Mouse (Mus musculus) cerebellum, adult 2 months (tissue): ENCODE results near the gene Sidt1. TPM values are rescaled to one million over a fixed set of nuclear protein-coding genes. Genes with fewer than 3 reads are reported as not detected.
A peak's percentile ranks its signal among the peaks of the same experiment; 100 is the strongest.
"Not testable (repeated sequence)": the region's sequence is repeated elsewhere in the genome, so short reads cannot be mapped to it uniquely, and the experiment has no call there.

ENCODE experiments used
- DNase-seq, 2 experiments: peaks; one replicate each; pipeline ENCODE4 v3.0.0; 2021
- H3K27ac ChIP-seq: fragments of 200-500 bp; 2 replicates; pipeline ENCODE4 v1.5.1; 2012; ENCODE audit warnings: low read length, control low read depth, inconsistent platforms; ENCODE audit not compliant: insufficient read depth
- H3K27me3 ChIP-seq: fragments of 200-500 bp; 2 replicates; pipeline ENCODE4 v1.6.1; 2012; ENCODE audit warnings: inconsistent platforms, mild to moderate bottlenecking, low read length, moderate library complexity; ENCODE audit not compliant: control insufficient read depth, insufficient read depth
- H3K4me1 ChIP-seq: fragments of 200-500 bp; 2 replicates; pipeline ENCODE4 v1.6.1; 2011; ENCODE audit warnings: low read length; ENCODE audit not compliant: control insufficient read depth, insufficient read depth
- H3K4me3 ChIP-seq: fragments of 200-500 bp; replicated peaks from 2 replicates; pipeline ENCODE3; 2011; ENCODE audit warnings: mild to moderate bottlenecking, low read depth, low read length, control low read depth; ENCODE audit not compliant: insufficient read depth
- CTCF ChIP-seq: fragments of 200-500 bp; IDR thresholded peaks from 2 replicates; pipeline ENCODE4 v1.5.1; 2011; ENCODE audit warnings: low read depth, mild to moderate bottlenecking, control low read depth, low read length, moderate library complexity, borderline replicate concordance; ENCODE audit not compliant: insufficient read depth
- POLR2A ChIP-seq: fragments of 200-500 bp; IDR thresholded peaks from 2 replicates; pipeline ENCODE4 v1.6.1; 2011; ENCODE audit warnings: low read length, control low read depth, borderline replicate concordance; ENCODE audit not compliant: insufficient read depth
- WGBS: fragments of 180-500 bp; shearing (Covaris S2); methylation state at CpG from one replicate; pipeline ENCODE4 v1.1.7; 2018; 5-methylcytosine and 5-hydroxymethylcytosine counted together
- polyA plus RNA-seq: library from polyadenylated mRNA; depleted of rRNA; stranded (reverse); fragments of >200 nt; gene quantifications from 2 replicates; pipeline ENCODE4 v1.2.3, GENCODE M21; 2012

The Sidt1 gene
- polyA plus RNA-seq, 1 experiment: 32.9 TPM

- Histone ChIP-seq H3K4me1 (no peaks in the 10 kb centered on the region; the same call in 1 of the 2 replicates), H3K27ac (no peak overlapping the region), H3K4me3 (no peak overlapping the region), H3K27me3 (no peaks in the 10 kb centered on the region)
- DNase-seq: no peak
- TF ChIP-seq CTCF: no peak
Observed at GRCm38 (mm10) chr16:44293960-44294359, 39.0 kb downstream of the Sidt1 start.

DNA sequence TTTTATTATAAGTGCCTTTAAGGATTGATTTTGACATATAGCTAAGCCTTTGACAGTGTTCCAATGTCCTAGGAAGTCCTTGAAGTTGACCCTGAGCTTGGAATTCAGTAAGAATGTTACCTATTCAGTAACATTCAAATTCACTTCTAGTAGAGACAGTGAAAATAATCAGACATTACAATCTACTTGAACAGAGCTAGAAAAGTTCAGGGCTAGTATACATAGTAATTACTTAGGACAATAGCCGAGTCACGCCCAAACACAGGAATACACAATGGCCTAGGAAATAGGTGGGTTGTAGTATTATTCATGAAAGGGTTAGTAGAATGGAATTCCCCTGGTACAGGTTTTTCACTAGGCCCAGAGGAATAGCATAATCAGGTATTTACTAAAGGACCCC lies 40.3 kb downstream of the Sidt1 start:
- not testable (repeated sequence) for H3K4me3 ChIP-seq, DNase-seq, H3K4me1 ChIP-seq, H3K27me3 ChIP-seq, H3K27ac ChIP-seq
- 98% methylated on average over 2 of the region's 2 CpGs for WGBS

DNA sequence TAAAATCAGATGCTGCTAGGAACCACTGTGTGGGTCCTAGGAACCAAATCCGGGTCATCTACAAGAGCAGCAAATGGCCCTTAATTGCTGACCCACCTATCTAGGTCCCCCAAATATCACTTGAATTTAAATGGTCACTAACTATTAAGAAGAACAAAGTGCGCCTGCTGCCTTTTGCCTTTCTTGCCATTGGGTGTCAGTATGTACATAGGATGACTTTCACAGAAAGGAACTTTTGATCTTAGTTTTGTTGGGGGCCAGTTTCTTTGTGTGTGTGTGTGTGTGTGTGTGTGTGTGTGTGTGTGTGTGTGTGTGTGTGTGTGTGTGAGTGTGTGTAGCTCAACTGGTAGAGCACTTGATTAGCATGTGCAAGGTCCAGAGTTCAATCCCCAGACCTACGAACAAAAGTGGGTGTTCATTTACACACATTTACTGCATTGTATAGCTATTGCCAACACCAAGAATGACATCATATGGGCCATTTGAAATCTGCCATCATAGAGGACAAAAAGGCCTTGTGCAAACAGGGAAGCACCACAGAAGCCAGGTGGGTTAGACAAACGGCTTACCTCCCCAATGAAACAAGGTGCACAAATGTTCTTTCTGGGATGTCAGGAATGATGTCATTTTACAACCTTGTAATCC lies 43.9 kb downstream of the Sidt1 start:
- TF ChIP-seq CTCF: no peak
- no peak for TF ChIP-seq POLR2A
- 84% methylated on average over 4 of the region's 4 CpGs for WGBS

GRCm38 (mm10) chr16:44287356-44287950 lies 45.5 kb downstream of the Sidt1 start:
- Histone ChIP-seq H3K27me3 (no peaks in the 10 kb centered on the region), H3K27ac (no peak overlapping the region), H3K4me1 (peaks cover 7% of the 10 kb centered on the region; the same call in 1 of the 2 replicates), H3K4me3 (no peak overlapping the region)
- TF ChIP-seq POLR2A: no peak
- TF ChIP-seq CTCF: no peak
- WGBS: 77% methylated on average over 7 of the region's 7 CpGs
- no peak for DNase-seq

More for the DNA sequence above, 43.9 kb downstream of the Sidt1 start:
- H3K4me1 ChIP-seq: no peaks in the 10 kb centered on the region
- H3K27ac ChIP-seq: no peak overlapping the region
- no peaks in the 10 kb centered on the region for H3K27me3 ChIP-seq
- H3K4me3 ChIP-seq: no peak overlapping the region
- DNase-seq: no peak

GRCm38 (mm10) chr16:44282614-44283325 lies 50.2 kb downstream of the Sidt1 start:
- peak; percentile 74 to 90 for DNase-seq
- WGBS: 34% methylated on average over 5 of the region's 5 CpGs
- H3K27me3 ChIP-seq: no peaks in the 10 kb centered on the region

GRCm38 (mm10) chr16:44282036-44282435 lies 51.0 kb downstream of the Sidt1 start:
- DNase-seq: no peak
- Histone ChIP-seq H3K4me1 (peaks cover 9% of the 10 kb centered on the region; the same call in 1 of the 2 replicates), H3K4me3 (no peak overlapping the region), H3K27me3 (no peaks in the 10 kb centered on the region), H3K27ac (no peak overlapping the region)
- WGBS: 93% methylated on average over 3 of the region's 3 CpGs
- no peak for TF ChIP-seq CTCF
- TF ChIP-seq POLR2A: no peak

More at GRCm38 (mm10) chr16:44282614-44283325, 50.2 kb downstream of the Sidt1 start:
- TF ChIP-seq CTCF (no peak), POLR2A (no peak)
- Histone ChIP-seq H3K4me3 (no peak overlapping the region), H3K27ac (peak overlapping the region; percentile 78; the same call in 1 of the 2 replicates), H3K4me1 (peaks cover 9% of the 10 kb centered on the region; the same call in 1 of the 2 replicates)

GRCm38 (mm10) chr16:44280806-44281205 lies 52.2 kb downstream of the Sidt1 start:
- 89% methylated on average over 2 of the region's 2 CpGs for WGBS

GRCm38 (mm10) chr16:44277212-44277611 lies 55.8 kb downstream of the Sidt1 start:
- no peak for TF ChIP-seq POLR2A
- no peak for TF ChIP-seq CTCF
- Histone ChIP-seq H3K4me1 (no peaks in the 10 kb centered on the region), H3K27me3 (no peaks in the 10 kb centered on the region), H3K27ac (no peak overlapping the region), H3K4me3 (no peak overlapping the region)
- no peak for DNase-seq
- 87% methylated on average over 10 of the region's 10 CpGs for WGBS

More at GRCm38 (mm10) chr16:44280806-44281205, 52.2 kb downstream of the Sidt1 start:
- no peak overlapping the region for H3K27ac ChIP-seq
- peaks cover 9% of the 10 kb centered on the region; the same call in 1 of the 2 replicates for H3K4me1 ChIP-seq
- DNase-seq: no peak
- TF ChIP-seq POLR2A: no peak
- no peak for TF ChIP-seq CTCF
- H3K27me3 ChIP-seq: no peaks in the 10 kb centered on the region
- no peak overlapping the region for H3K4me3 ChIP-seq
